Comparison of ENCODE assay signal across 8 mouse cellular contexts in genomic region chr4:136144126-136144926, GRCm38 (mm10). TPM values are rescaled to one million over a fixed set of nuclear protein-coding genes. Genes with fewer than 3 reads are reported as not detected.
DNase-seq lines count a peak whose midpoint lies in the region; ATAC-seq lines count a peak whose summit lies in the region.

No protein-coding gene starts in this region.

- peak overlapping the region; percentile 52 for H3K4me3 ChIP-seq in forebrain, embryonic 13.5 days
- H3K4me3 ChIP-seq in limb, embryonic 12.5 days (replicated peaks), result peak overlapping the region; percentile 95
- H3K4me3 ChIP-seq in midbrain, embryonic 11.5 days (ENCODE audit: low read depth, low read length), result peak overlapping the region; percentile 81
- peak overlapping the region; percentile 69 for H3K4me3 ChIP-seq in stomach, embryonic 14.5 days (ENCODE audit: low read depth, low read length)

- DNase-seq in 3134 (ENCODE audit: extremely low read depth, insufficient read length, low spot score) (peak; percentile 83), ZHBTc4 (ENCODE audit: low read depth, low spot score) (peak; percentile 57)
- DNase-seq in midbrain, embryonic 11.5 days (ENCODE audit: low spot score, missing footprints), result peak; percentile 96
- DNase-seq in cerebellum, adult 8-10 months, result no peak

- peaks cover 73% of the 10 kb centered on the region for H3K4me1 ChIP-seq in forebrain, embryonic 13.5 days
- H3K4me1 ChIP-seq in limb, embryonic 12.5 days (replicated peaks), result peaks cover 70% of the 10 kb centered on the region
- peaks cover 62% of the 10 kb centered on the region for H3K4me1 ChIP-seq in midbrain, embryonic 11.5 days (ENCODE audit: control insufficient read depth, insufficient read depth, low read length)
- H3K4me1 ChIP-seq in stomach, embryonic 14.5 days (ENCODE audit: control insufficient read depth, insufficient read depth, low read length), result peaks cover 54% of the 10 kb centered on the region

- H3K27ac ChIP-seq in forebrain, embryonic 13.5 days, result peak overlapping the region; percentile 62
- peak overlapping the region; percentile 99 for H3K27ac ChIP-seq in limb, embryonic 12.5 days
- peak overlapping the region; percentile 86 for H3K27ac ChIP-seq in midbrain, embryonic 11.5 days (ENCODE audit: low read depth, low read length)
- peak overlapping the region; percentile 86 for H3K27ac ChIP-seq in stomach, embryonic 14.5 days (ENCODE audit: low read length)

- no peak for ATAC-seq in forebrain, embryonic 13.5 days
- ATAC-seq in hematopoietic stem cell, adult 5-6 weeks (replicated peaks in 1 of 2; ENCODE audit: insufficient read depth in 1 of 2, low FRiP score in 2 of 2, low TSS enrichment in 1 of 2, low read depth in 1 of 2, poor library complexity in 2 of 2, severe bottlenecking in 2 of 2), result peak; percentile 30 to 35; a peak in 2 of 4 replicates
- ATAC-seq in limb, embryonic 12.5 days (ENCODE audit: insufficient number of reproducible peaks, insufficient read depth, low FRiP score, low TSS enrichment, low read depth), result no peak
- no peak for ATAC-seq in midbrain, embryonic 11.5 days (ENCODE audit: low FRiP score)
- ATAC-seq in stomach, embryonic 14.5 days (ENCODE audit: insufficient number of reproducible peaks, insufficient read depth, low FRiP score, low read depth), result peak; percentile 8; the same call in 1 of the 2 replicates

- WGBS in forebrain, embryonic 13.5 days, result under 1% methylated on average over 50 of the region's 50 CpGs
- WGBS in limb, embryonic 12.5 days, result under 1% methylated on average over 50 of the region's 50 CpGs
- under 1% methylated on average over 50 of the region's 50 CpGs for WGBS in midbrain, embryonic 11.5 days
- under 1% methylated on average over 50 of the region's 50 CpGs for WGBS in stomach, embryonic 14.5 days

- peaks cover 48% of the 10 kb centered on the region for H3K27me3 ChIP-seq in forebrain, embryonic 13.5 days
- no peaks in the 10 kb centered on the region for H3K27me3 ChIP-seq in limb, embryonic 12.5 days
- no peaks in the 10 kb centered on the region for H3K27me3 ChIP-seq in midbrain, embryonic 11.5 days (ENCODE audit: control insufficient read depth, insufficient read depth, low read length)
- no peaks in the 10 kb centered on the region for H3K27me3 ChIP-seq in stomach, embryonic 14.5 days (ENCODE audit: control insufficient read depth, insufficient read depth, low read length)

- H3K4me2 ChIP-seq in forebrain, embryonic 13.5 days, result peak overlapping the region; percentile 92
- peak overlapping the region; percentile 68 for H3K4me2 ChIP-seq in limb, embryonic 12.5 days
- peak overlapping the region; percentile 72 for H3K4me2 ChIP-seq in midbrain, embryonic 11.5 days
- peak overlapping the region; percentile 76 for H3K4me2 ChIP-seq in stomach, embryonic 14.5 days (replicated peaks; ENCODE audit: low read depth, low read length)

- no peaks in the 10 kb centered on the region for H3K36me3 ChIP-seq in forebrain, embryonic 13.5 days (ENCODE audit: poor library complexity, severe bottlenecking)
- H3K36me3 ChIP-seq in limb, embryonic 12.5 days, result peaks cover 10% of the 10 kb centered on the region; the same call in 1 of the 2 replicates
- no peaks in the 10 kb centered on the region for H3K36me3 ChIP-seq in midbrain, embryonic 11.5 days (ENCODE audit: control insufficient read depth, insufficient read depth, low read length)
- peaks cover 3% of the 10 kb centered on the region; the same call in 1 of the 2 replicates for H3K36me3 ChIP-seq in stomach, embryonic 14.5 days (ENCODE audit: control insufficient read depth, insufficient read depth, low read length)

- H3K9me3 ChIP-seq in forebrain, embryonic 13.5 days (replicated peaks), result no peaks in the 10 kb centered on the region
- H3K9me3 ChIP-seq in limb, embryonic 12.5 days, result no peaks in the 10 kb centered on the region
- H3K9me3 ChIP-seq in midbrain, embryonic 11.5 days (ENCODE audit: control insufficient read depth, low read length), result no peaks in the 10 kb centered on the region
- H3K9me3 ChIP-seq in stomach, embryonic 14.5 days (ENCODE audit: control insufficient read depth, low read depth, low read length), result no peaks in the 10 kb centered on the region

- peak overlapping the region; percentile 73 for H3K9ac ChIP-seq in forebrain, embryonic 13.5 days
- H3K9ac ChIP-seq in limb, embryonic 12.5 days (replicated peaks), result peak overlapping the region; percentile 97
- H3K9ac ChIP-seq in midbrain, embryonic 11.5 days (ENCODE audit: low read length), result peak overlapping the region; percentile 90
- H3K9ac ChIP-seq in stomach, embryonic 14.5 days (replicated peaks; ENCODE audit: low read depth, low read length), result peak overlapping the region; percentile 91

RNA-seq across cellular contexts. Expression of gene Id3, which starts 1.0 kb away (rescaled TPM):
- polyA plus RNA-seq in forebrain, embryonic 13.5 days (2015; fragmentation: Nextera tagmentation; extraction: Ambion mirVana), result 90.9 and 119 TPM in 2 replicates
- total RNA-seq in hematopoietic stem cell, adult 5-6 weeks (2017), result 6.8 and 7.3 TPM in 2 replicates
- 652 and 658 TPM in 2 replicates for polyA plus RNA-seq in limb, embryonic 12.5 days (2016; fragmentation: Nextera tagmentation; extraction: Ambion mirVana)
- polyA plus RNA-seq in midbrain, embryonic 11.5 days (2014; fragmentation: Nextera tagmentation; extraction: Ambion mirVana), result 500 and 543 TPM in 2 replicates
- polyA plus RNA-seq in stomach, embryonic 14.5 days (2014; fragmentation: Nextera tagmentation; extraction: Ambion mirVana), result 384 and 404 TPM in 2 replicates

RNA-seq across cellular contexts. Expression of gene E2f2, which starts 27.9 kb away (rescaled TPM):
- 9.7 and 11.3 TPM in 2 replicates for polyA plus RNA-seq in forebrain, embryonic 13.5 days (2015; fragmentation: Nextera tagmentation; extraction: Ambion mirVana)
- 7.1 and 7.2 TPM in 2 replicates for total RNA-seq in hematopoietic stem cell, adult 5-6 weeks (2017)
- polyA plus RNA-seq in limb, embryonic 12.5 days (2016; fragmentation: Nextera tagmentation; extraction: Ambion mirVana), result 10.6 and 10.8 TPM in 2 replicates
- polyA plus RNA-seq in midbrain, embryonic 11.5 days (2014; fragmentation: Nextera tagmentation; extraction: Ambion mirVana), result 6.8 and 8.0 TPM in 2 replicates
- 3.5 and 4.4 TPM in 2 replicates for polyA plus RNA-seq in stomach, embryonic 14.5 days (2014; fragmentation: Nextera tagmentation; extraction: Ambion mirVana)

Comparison
In these comparisons a context has a peak if more than half of its experiments do, and no peak if none do; other contexts are left out.
1. ATAC-seq: peak in hematopoietic stem cell, adult 5-6 weeks (2 of 2) and stomach, embryonic 14.5 days (single experiment); none in forebrain, embryonic 13.5 days (single experiment), limb, embryonic 12.5 days (single experiment) and midbrain, embryonic 11.5 days (single experiment).
2. Peak in every context shown above with its lines, with median percentiles within 50 percentile points of each other: H3K27ac ChIP-seq, H3K4me2 ChIP-seq, H3K4me3 ChIP-seq and H3K9ac ChIP-seq.